Mouse (Mus musculus): ENCODE results near the gene Nmt1. TPM values are rescaled to one million over a fixed set of nuclear protein-coding genes. Genes with fewer than 3 reads are reported as not detected.

Gene Nmt1
- polyA plus RNA-seq, 1 experiment from 2014 or later: 49.4 TPM

DNA sequence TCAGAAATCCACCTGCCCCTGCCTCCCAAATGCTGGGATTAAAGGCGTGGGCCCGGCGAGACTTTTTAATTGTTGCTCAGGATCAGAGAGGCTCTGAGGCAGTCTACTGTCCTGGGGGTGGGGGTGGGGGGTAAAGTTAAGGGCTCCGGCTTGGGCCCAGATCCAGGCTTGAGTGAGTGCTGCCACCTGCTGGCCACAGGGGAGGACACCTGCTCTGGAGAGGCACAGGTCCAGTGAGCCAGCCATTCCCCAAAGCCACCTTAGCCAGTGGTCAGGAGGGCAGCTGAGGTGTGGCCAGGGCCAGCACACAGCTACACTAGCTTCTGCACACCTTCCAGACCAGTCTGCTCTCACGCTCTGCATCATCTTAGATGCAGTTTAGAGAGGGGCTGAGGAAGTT lies 35.0 kb upstream of the Nmt1 start:
- H3K4me3 ChIP-seq (ENCODE audit: low read depth, low read length): no peak overlapping the region
- peaks cover 21% of the 10 kb centered on the region for H3K36me3 ChIP-seq (ENCODE audit: control insufficient read depth, insufficient read depth, low read length)
- H3K4me1 ChIP-seq (ENCODE audit: control insufficient read depth, insufficient read depth, low read length): peaks cover 19% of the 10 kb centered on the region
- ATAC-seq (replicated peaks; ENCODE audit: insufficient number of reproducible peaks, low FRiP score, low TSS enrichment): 0 out of 2 replicates have a peak, but pooled peaks have one; percentile 36
- WGBS (ENCODE audit: insufficient replicate concordance): 8% methylated on average over 5 of the region's 5 CpGs
- H3K4me2 ChIP-seq: no peak overlapping the region
- H3K9ac ChIP-seq (ENCODE audit: low read depth, low read length): no peak overlapping the region
- no peaks in the 10 kb centered on the region for H3K9me3 ChIP-seq (replicated peaks; ENCODE audit: control insufficient read depth, low read length)
- H3K27ac ChIP-seq (ENCODE audit: low read depth, low read length): no peak overlapping the region
- peaks cover 41% of the 10 kb centered on the region for H3K27me3 ChIP-seq (ENCODE audit: control insufficient read depth, insufficient read depth, low read length)

DNA sequence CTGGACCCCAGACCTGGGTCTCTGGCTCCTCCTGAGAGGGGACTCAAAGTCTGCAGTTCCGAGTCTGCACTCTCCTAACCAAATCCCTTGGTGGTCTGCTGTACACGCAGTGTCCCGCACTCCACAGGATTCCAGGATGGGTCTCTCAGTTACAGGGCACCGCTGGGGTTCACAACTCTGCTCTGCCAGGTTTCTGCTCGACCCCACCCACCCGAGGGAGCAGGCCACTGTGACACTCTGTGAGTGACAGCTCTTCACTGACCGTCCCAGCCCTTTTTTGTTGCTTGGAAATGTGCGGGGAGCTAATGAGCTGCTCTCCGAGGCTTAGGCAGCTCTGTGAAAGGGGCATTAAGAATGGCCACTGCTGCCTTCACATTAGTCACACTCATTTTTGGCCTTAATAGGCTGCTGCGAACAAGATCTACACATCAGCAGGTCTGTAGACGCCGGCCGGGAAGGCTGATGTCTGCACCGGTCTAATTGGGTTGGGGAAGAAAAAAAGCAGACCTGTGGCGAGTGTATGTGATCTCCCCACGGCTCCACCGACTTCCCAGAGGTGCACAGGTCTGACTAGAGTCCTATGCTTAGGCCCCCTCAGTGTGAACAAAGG lies 34.5 kb upstream of the Nmt1 start:
- H3K27me3 ChIP-seq (ENCODE audit: control insufficient read depth, insufficient read depth, low read length): peaks cover 37% of the 10 kb centered on the region
- H3K4me1 ChIP-seq (ENCODE audit: control insufficient read depth, insufficient read depth, low read length): peaks cover 25% of the 10 kb centered on the region
- H3K36me3 ChIP-seq (ENCODE audit: control insufficient read depth, insufficient read depth, low read length): peaks cover 21% of the 10 kb centered on the region
- H3K27ac ChIP-seq (ENCODE audit: low read depth, low read length): no peak overlapping the region
- no peak overlapping the region for H3K4me3 ChIP-seq (ENCODE audit: low read depth, low read length)
- H3K9me3 ChIP-seq (replicated peaks; ENCODE audit: control insufficient read depth, low read length): no peaks in the 10 kb centered on the region
- WGBS (ENCODE audit: insufficient replicate concordance): 59% methylated on average over 17 of the region's 17 CpGs
- no peak overlapping the region for H3K4me2 ChIP-seq
- no peak overlapping the region for H3K9ac ChIP-seq (ENCODE audit: low read depth, low read length)
- no peak for ATAC-seq (replicated peaks; ENCODE audit: insufficient number of reproducible peaks, low FRiP score, low TSS enrichment)

DNA sequence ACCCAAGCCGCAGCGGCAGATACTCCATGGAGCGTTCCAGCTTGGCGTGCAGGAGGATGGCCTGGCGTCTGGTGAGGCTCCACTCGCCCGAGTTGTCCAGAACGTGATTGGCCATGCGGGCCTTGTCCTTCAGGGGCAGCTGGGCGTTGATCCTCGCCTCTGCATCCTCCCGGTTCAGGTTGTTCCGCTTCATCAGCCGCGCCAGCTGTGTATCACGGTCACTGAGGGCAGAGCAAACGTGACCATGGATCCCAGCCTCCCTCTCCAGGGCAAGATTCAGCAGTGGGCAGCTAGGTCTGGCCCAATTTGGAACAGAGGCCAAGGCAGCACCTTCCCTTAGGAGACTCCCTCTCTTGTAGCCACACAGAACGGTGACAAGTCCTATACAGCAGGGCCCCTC lies 33.0 kb upstream of the Nmt1 start:
- no peak overlapping the region for H3K9ac ChIP-seq (ENCODE audit: low read depth, low read length)
- no peak for ATAC-seq (replicated peaks; ENCODE audit: insufficient number of reproducible peaks, low FRiP score, low TSS enrichment)
- peaks cover 25% of the 10 kb centered on the region for H3K36me3 ChIP-seq (ENCODE audit: control insufficient read depth, insufficient read depth, low read length)
- no peaks in the 10 kb centered on the region for H3K9me3 ChIP-seq (replicated peaks; ENCODE audit: control insufficient read depth, low read length)
- H3K4me3 ChIP-seq (ENCODE audit: low read depth, low read length): no peak overlapping the region
- peaks cover 39% of the 10 kb centered on the region for H3K4me1 ChIP-seq (ENCODE audit: control insufficient read depth, insufficient read depth, low read length)
- no peak overlapping the region for H3K27ac ChIP-seq (ENCODE audit: low read depth, low read length)
- peaks cover 22% of the 10 kb centered on the region for H3K27me3 ChIP-seq (ENCODE audit: control insufficient read depth, insufficient read depth, low read length)
- WGBS (ENCODE audit: insufficient replicate concordance): 90% methylated on average over 18 of the region's 18 CpGs
- H3K4me2 ChIP-seq: no peak overlapping the region

DNA sequence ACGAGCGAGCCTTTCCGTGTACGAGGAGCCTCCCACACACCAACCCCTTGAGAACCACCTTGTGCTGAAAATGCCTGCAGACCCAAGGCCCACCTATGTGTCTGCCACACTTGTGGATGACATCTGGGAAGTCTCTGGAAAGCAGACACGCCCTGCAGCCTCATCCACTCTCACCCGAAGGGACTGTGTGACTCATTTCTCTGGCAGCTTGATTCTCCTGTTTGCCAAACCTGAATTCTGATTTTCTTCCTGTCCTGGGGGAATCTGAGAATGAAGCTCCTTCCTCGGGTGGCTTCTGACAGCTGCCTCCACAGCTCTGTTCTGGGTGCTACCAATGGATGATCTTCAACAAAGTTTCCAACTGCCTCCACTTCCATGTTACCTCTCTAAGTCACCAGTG lies 31.6 kb upstream of the Nmt1 start:
- H3K9me3 ChIP-seq (replicated peaks; ENCODE audit: control insufficient read depth, low read length): no peaks in the 10 kb centered on the region
- no peak overlapping the region for H3K4me3 ChIP-seq (ENCODE audit: low read depth, low read length)
- H3K36me3 ChIP-seq (ENCODE audit: control insufficient read depth, insufficient read depth, low read length): peaks cover 25% of the 10 kb centered on the region
- peaks cover 9% of the 10 kb centered on the region for H3K27me3 ChIP-seq (ENCODE audit: control insufficient read depth, insufficient read depth, low read length)
- no peak overlapping the region for H3K27ac ChIP-seq (ENCODE audit: low read depth, low read length)
- no peak overlapping the region for H3K9ac ChIP-seq (ENCODE audit: low read depth, low read length)
- 81% methylated on average over 7 of the region's 7 CpGs for WGBS (ENCODE audit: insufficient replicate concordance)
- no peak for ATAC-seq (replicated peaks; ENCODE audit: insufficient number of reproducible peaks, low FRiP score, low TSS enrichment)
- peaks cover 45% of the 10 kb centered on the region for H3K4me1 ChIP-seq (ENCODE audit: control insufficient read depth, insufficient read depth, low read length)
- no peak overlapping the region for H3K4me2 ChIP-seq

DNA sequence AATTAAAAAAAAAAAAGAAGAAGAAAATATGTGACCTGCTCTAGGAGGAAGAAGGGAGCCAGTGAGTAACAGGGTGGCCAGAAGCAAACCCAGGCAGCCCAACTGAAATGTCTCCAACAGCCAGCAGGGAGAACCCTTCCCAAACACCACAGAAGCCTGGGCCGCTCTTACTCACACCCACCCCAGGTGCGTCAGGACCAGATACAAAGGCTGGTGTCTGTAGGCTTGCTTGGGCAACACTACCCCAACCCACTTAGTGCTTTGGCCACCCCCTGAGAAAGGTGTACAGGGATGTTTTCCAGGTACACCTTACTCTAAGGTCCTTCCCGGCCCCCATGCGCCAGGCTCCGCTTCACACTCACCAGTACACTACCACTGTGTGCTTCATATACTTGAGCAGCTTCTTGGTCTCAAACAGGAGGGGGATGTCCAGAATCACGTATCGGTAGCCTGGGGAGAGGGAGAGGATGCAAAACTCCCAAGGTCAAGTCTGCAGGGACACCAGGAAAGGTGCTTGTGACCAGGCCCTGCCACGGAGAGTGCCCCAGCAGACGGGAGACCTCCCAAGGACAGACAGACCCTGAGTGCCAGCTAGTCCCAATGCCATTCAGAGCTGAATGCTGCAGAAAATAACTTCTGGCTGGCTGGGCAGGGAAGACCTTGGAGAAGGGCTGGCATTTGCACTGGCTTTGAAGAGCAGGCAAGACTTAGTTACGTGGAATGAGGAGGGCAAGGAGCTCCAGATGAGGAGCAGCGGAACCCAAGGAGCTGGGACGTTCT lies 30.8 kb upstream of the Nmt1 start:
- WGBS (ENCODE audit: insufficient replicate concordance): 92% methylated on average over 12 of the region's 12 CpGs
- Histone ChIP-seq H3K4me1 (ENCODE audit: control insufficient read depth, insufficient read depth, low read length) (peaks cover 38% of the 10 kb centered on the region), H3K4me3 (ENCODE audit: low read depth, low read length) (no peak overlapping the region), H3K27ac (ENCODE audit: low read depth, low read length) (no peak overlapping the region), H3K9ac (ENCODE audit: low read depth, low read length) (no peak overlapping the region), H3K9me3 (replicated peaks; ENCODE audit: control insufficient read depth, low read length) (no peaks in the 10 kb centered on the region), H3K36me3 (ENCODE audit: control insufficient read depth, insufficient read depth, low read length) (peaks cover 25% of the 10 kb centered on the region), H3K4me2 (no peak overlapping the region), H3K27me3 (ENCODE audit: control insufficient read depth, insufficient read depth, low read length) (peaks cover 3% of the 10 kb centered on the region)
- no peak for ATAC-seq (replicated peaks; ENCODE audit: insufficient number of reproducible peaks, low FRiP score, low TSS enrichment)

DNA sequence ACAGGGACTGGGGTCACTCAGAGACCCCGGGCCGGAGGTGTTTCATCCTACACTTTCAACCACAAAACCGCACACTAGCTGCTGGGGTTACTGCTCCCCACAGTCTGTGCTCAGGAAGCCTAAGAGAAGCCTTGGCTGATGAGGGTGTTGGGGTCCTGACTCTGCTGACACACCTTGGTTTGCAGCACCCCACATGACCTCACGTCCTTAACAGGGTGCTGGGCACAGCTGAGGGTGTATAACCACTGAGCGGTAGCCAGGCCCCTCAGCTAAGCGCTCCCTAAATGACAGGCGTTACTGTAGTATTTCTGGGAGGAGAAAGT lies 29.8 kb upstream of the Nmt1 start:
- Histone ChIP-seq H3K27ac (ENCODE audit: low read depth, low read length) (peak overlapping the region; percentile 84), H3K9me3 (replicated peaks; ENCODE audit: control insufficient read depth, low read length) (no peaks in the 10 kb centered on the region), H3K4me1 (ENCODE audit: control insufficient read depth, insufficient read depth, low read length) (peaks cover 40% of the 10 kb centered on the region), H3K4me2 (peak overlapping the region; percentile 33), H3K27me3 (ENCODE audit: control insufficient read depth, insufficient read depth, low read length) (no peaks in the 10 kb centered on the region), H3K9ac (ENCODE audit: low read depth, low read length) (peak overlapping the region; percentile 2; the same call in 1 of the 2 replicates), H3K4me3 (ENCODE audit: low read depth, low read length) (no peak overlapping the region), H3K36me3 (ENCODE audit: control insufficient read depth, insufficient read depth, low read length) (peaks cover 25% of the 10 kb centered on the region)
- 49% methylated on average over 7 of the region's 7 CpGs for WGBS (ENCODE audit: insufficient replicate concordance)
- ATAC-seq (replicated peaks; ENCODE audit: insufficient number of reproducible peaks, low FRiP score, low TSS enrichment): no peak; the same call in 1 of the 2 replicates

DNA sequence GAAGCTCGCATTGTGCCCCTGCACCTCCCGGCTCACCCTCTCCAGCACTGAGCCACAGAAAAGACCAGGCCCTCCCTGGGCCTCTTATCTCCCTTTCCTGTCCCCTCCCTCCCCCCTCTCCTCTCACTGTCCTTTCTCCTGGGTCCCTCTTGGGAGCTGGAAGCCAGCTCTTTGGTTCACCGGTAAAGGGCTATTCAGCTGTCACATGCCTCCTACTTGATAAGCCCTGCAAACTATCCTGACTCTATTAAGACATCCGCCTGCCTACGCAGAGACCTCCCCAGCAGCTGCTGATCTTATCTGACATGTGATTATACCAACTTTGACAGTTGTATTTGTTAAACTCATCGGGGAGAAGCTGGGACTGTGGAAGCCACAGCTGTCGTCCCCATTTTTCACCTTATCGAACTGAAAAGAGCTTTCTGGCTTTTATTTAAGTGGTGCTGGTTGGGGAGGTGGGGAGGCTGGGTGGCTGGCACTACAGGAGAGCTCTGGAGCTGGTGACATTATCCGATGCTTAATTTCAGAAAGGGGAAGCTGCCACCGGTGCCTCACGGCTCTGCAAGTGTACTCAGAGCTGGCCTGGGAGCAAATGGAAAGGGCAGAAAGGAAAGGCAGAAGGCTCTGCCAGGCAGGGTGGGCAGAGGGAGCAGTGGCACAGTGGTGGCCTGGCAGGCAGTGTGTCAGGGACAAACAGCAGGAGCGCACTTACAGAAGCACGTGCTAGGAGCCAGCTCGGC lies 29.2 kb upstream of the Nmt1 start:
- Histone ChIP-seq H3K27me3 (ENCODE audit: control insufficient read depth, insufficient read depth, low read length) (no peaks in the 10 kb centered on the region), H3K9ac (ENCODE audit: low read depth, low read length) (peak overlapping the region; percentile 2; the same call in 1 of the 2 replicates), H3K27ac (ENCODE audit: low read depth, low read length) (peak overlapping the region; percentile 84), H3K9me3 (replicated peaks; ENCODE audit: control insufficient read depth, low read length) (no peaks in the 10 kb centered on the region), H3K4me2 (peak overlapping the region; percentile 33), H3K36me3 (ENCODE audit: control insufficient read depth, insufficient read depth, low read length) (peaks cover 25% of the 10 kb centered on the region), H3K4me3 (ENCODE audit: low read depth, low read length) (no peak overlapping the region), H3K4me1 (ENCODE audit: control insufficient read depth, insufficient read depth, low read length) (peaks cover 40% of the 10 kb centered on the region)
- ATAC-seq (replicated peaks; ENCODE audit: insufficient number of reproducible peaks, low FRiP score, low TSS enrichment): peak; percentile 56
- WGBS (ENCODE audit: insufficient replicate concordance): 24% methylated on average over 14 of the region's 14 CpGs

DNA sequence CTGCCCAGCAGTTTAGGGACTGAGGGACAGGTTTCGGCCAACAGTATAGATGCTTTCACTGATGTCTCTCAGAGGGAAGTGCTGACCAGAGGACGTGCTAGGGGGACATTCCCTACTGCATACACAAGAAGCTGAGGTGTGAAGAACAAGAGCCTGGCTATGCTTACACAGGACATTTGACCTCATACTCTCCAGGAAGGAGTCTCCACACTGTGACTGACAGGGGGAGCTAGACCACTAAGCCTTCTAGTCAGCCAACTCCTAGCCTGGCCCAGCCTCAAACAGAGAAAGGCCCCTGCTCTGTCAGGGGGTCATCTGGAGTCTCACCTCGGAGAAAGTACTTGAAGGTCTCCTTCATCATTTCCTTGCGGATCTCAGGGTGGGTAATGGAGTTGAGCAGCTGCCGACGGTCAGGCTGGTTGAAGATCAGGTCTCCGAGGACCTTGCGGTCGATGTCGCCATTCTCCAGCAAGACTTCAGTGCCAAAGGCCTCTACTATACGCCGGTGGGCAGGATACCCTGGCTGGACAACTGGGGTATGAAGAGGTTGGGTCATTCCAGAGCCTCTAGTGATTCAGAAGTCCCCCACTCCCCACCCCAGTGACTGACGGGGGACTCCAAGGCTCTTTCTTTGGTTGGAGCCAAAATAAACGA lies 28.5 kb upstream of the Nmt1 start:
- 70% methylated on average over 14 of the region's 14 CpGs for WGBS (ENCODE audit: insufficient replicate concordance)
- Histone ChIP-seq H3K4me2 (no peak overlapping the region; the same call in 1 of the 2 replicates), H3K4me3 (ENCODE audit: low read depth, low read length) (no peak overlapping the region), H3K27ac (ENCODE audit: low read depth, low read length) (peak overlapping the region; percentile 84), H3K27me3 (ENCODE audit: control insufficient read depth, insufficient read depth, low read length) (no peaks in the 10 kb centered on the region), H3K4me1 (ENCODE audit: control insufficient read depth, insufficient read depth, low read length) (peaks cover 40% of the 10 kb centered on the region), H3K9ac (ENCODE audit: low read depth, low read length) (no peak overlapping the region), H3K9me3 (replicated peaks; ENCODE audit: control insufficient read depth, low read length) (no peaks in the 10 kb centered on the region), H3K36me3 (ENCODE audit: control insufficient read depth, insufficient read depth, low read length) (peaks cover 25% of the 10 kb centered on the region)
- no peak for ATAC-seq (replicated peaks; ENCODE audit: insufficient number of reproducible peaks, low FRiP score, low TSS enrichment)

Measured in heart, embryonic 11.5 days (tissue).